Mouse (Mus musculus): Measurements from ENCODE around the gene Pgap1.

The Pgap1 gene

GRCm38 (mm10) chr1:54520062-54520577, 37.4 kb downstream of the Pgap1 start:
- no peak for DNase-seq (ENCODE audit: low read depth, low spot score)

- DNase-seq (ENCODE audit: low read depth, low spot score), result no peak
Measured at GRCm38 (mm10) chr1:54513836-54514235, 43.6 kb downstream of the Pgap1 start.

- no peak for DNase-seq (ENCODE audit: low read depth, low spot score)
Measured at GRCm38 (mm10) chr1:54498496-54498895, 59.0 kb downstream of the Pgap1 start.

GRCm38 (mm10) chr1:54496254-54496653, 61.2 kb downstream of the Pgap1 start:
- no peak for DNase-seq (ENCODE audit: low read depth, low spot score)

GRCm38 (mm10) chr1:54493496-54493895, 64.0 kb downstream of the Pgap1 start:
- DNase-seq (ENCODE audit: low read depth, low spot score), result no peak

GRCm38 (mm10) chr1:54492435-54492841, 65.0 kb downstream of the Pgap1 start:
- DNase-seq (ENCODE audit: low read depth, low spot score), result no peak

- no peak for DNase-seq (ENCODE audit: low read depth, low spot score)
Measured at GRCm38 (mm10) chr1:54484744-54485420, 72.6 kb downstream of the Pgap1 start.

- no peak for DNase-seq (ENCODE audit: low read depth, low spot score)
Measured at GRCm38 (mm10) chr1:54480491-54480890, 77.0 kb downstream of the Pgap1 start.

GRCm38 (mm10) chr1:54468662-54469061, 88.8 kb downstream of the Pgap1 start:
- no peak for DNase-seq (ENCODE audit: low read depth, low spot score)

GRCm38 (mm10) chr1:54467366-54467765, 90.1 kb downstream of the Pgap1 start:
- no peak for DNase-seq (ENCODE audit: low read depth, low spot score)

GRCm38 (mm10) chr1:54452116-54452515, 105.4 kb downstream of the Pgap1 start:
- DNase-seq (ENCODE audit: low read depth, low spot score), result no peak

GRCm38 (mm10) chr1:54448833-54449232, 108.7 kb downstream of the Pgap1 start:
- no peak for DNase-seq (ENCODE audit: low read depth, low spot score)

- DNase-seq (ENCODE audit: low read depth, low spot score), result no peak
Measured at GRCm38 (mm10) chr1:54443641-54444040, 113.8 kb downstream of the Pgap1 start.

- DNase-seq (ENCODE audit: low read depth, low spot score), result no peak
Measured at GRCm38 (mm10) chr1:54439080-54439476, 118.4 kb downstream of the Pgap1 start.

- DNase-seq (ENCODE audit: low read depth, low spot score), result peak; percentile 51
Measured at GRCm38 (mm10) chr1:54438340-54439079, 119.0 kb downstream of the Pgap1 start, which contains the start of gene Gtf3c3. Gene Gtf3c3 (minus strand): TSS chr1:54438971.

Measured in brain, embryonic 18.5 days (tissue).